Mouse (Mus musculus) bone marrow macrophage, adult 2 months (primary cell): Measurements from ENCODE around the gene Traf6.

Experiments used
- CTCF ChIP-seq: IDR thresholded peaks from 2 replicates; pipeline ENCODE4 v1.5.1; 2012; ENCODE audit warnings: low read depth, mild to moderate bottlenecking, low read length, moderate library complexity
- POLR2A ChIP-seq: IDR thresholded peaks from 2 replicates; pipeline ENCODE4 v1.6.1; 2012; ENCODE audit warnings: mild to moderate bottlenecking, low read depth, low read length, borderline replicate concordance

- TF ChIP-seq POLR2A (no peak), CTCF (no peak)
These were observed 27.8 kb downstream of the Traf6 start for GRCm38 (mm10) chr2:101705941-101706485.
